Mouse (Mus musculus): ENCODE measurements around the gene Pakap.

- TF ChIP-seq FLI1 (IDR thresholded peaks at IDR 0.05; ENCODE audit: low read length) (no peak), GATA1 (IDR thresholded peaks at IDR 0.05; ENCODE audit: borderline replicate concordance, low read length) (no peak)
Observed at GRCm38 (mm10) chr4:57533686-57534085, 34.3 kb upstream of the Pakap start.

All from megakaryocyte, embryonic 14.5 days (primary cell).